Mouse (Mus musculus) limb, embryonic 14.5 days (tissue): ENCODE results near the gene Tars. TPM values are rescaled to one million over a fixed set of nuclear protein-coding genes. Genes with fewer than 3 reads are reported as not detected.

Experiments
- ATAC-seq: fragments of 200-750 bp; cut with Nextera tagmentation; 2 replicates; pipeline ENCODE4 v1.8.0; 2017; ENCODE audit warnings: low read depth, moderate number of reproducible peaks, moderate TSS enrichment; ENCODE audit not compliant: low FRiP score
- DNase-seq: peaks from one replicate; pipeline ENCODE4 v3.0.0-alpha.2; 2015; ENCODE audit warnings: low spot score
- H3K27ac ChIP-seq: fragments of 300-500 bp; sonication (generic); replicated peaks from 2 replicates; pipeline ENCODE4 v1.5.1; 2014; ENCODE audit warnings: low read depth, mild to moderate bottlenecking, low read length, moderate library complexity, mixed read lengths
- H3K27me3 ChIP-seq: fragments of 300-500 bp; sonication (generic); 2 replicates; pipeline ENCODE4 v1.6.1; 2014; ENCODE audit warnings: low read length, mixed read lengths; ENCODE audit not compliant: control insufficient read depth, insufficient read depth
- H3K36me3 ChIP-seq: fragments of 300-500 bp; sonication (generic); 2 replicates; pipeline ENCODE4 v1.6.1; 2014; ENCODE audit warnings: mild to moderate bottlenecking, low read length, moderate library complexity, mixed read lengths; ENCODE audit not compliant: control insufficient read depth, insufficient read depth
- H3K4me1 ChIP-seq: fragments of 300-500 bp; sonication (generic); 2 replicates; pipeline ENCODE4 v1.6.1; 2014; ENCODE audit warnings: antibody characterized with exemption, low read length, mixed read lengths; ENCODE audit not compliant: control insufficient read depth, insufficient read depth
- H3K4me2 ChIP-seq: fragments of 300-500 bp; sonication (generic); replicated peaks from 2 replicates; pipeline ENCODE4 v1.6.1; 2014; ENCODE audit warnings: low read depth, mild to moderate bottlenecking, low read length, moderate library complexity; ENCODE audit not compliant: severe bottlenecking
- H3K4me3 ChIP-seq: fragments of 300-500 bp; sonication (generic); replicated peaks from 2 replicates; pipeline ENCODE4 v1.5.1; 2014; ENCODE audit warnings: low read length
- H3K9ac ChIP-seq: fragments of 300-500 bp; sonication (generic); 2 replicates; pipeline ENCODE4 v1.6.1; 2014; ENCODE audit warnings: mild to moderate bottlenecking, low read depth, low read length, moderate library complexity; ENCODE audit not compliant: severe bottlenecking
- H3K9me3 ChIP-seq: fragments of 300-500 bp; sonication (generic); 2 replicates; pipeline ENCODE4 v1.6.1; 2016; ENCODE audit warnings: low read length; ENCODE audit not compliant: control insufficient read depth
- POLR2A ChIP-seq: fragments of 200-500 bp; IDR thresholded peaks from 2 replicates; pipeline ENCODE4 v1.8.0; 2012; ENCODE audit warnings: inconsistent platforms, mild to moderate bottlenecking, moderate library complexity, borderline replicate concordance; ENCODE audit not compliant: insufficient read depth, insufficient read length; ENCODE audit errors: extremely low read depth
- WGBS: fragments of 180-500 bp; shearing (Covaris S2); extraction: QIAGEN DNeasy Blood & Tissue Kit; methylation state at CpG from one replicate; pipeline ENCODE4 v1.1.7; 2014; 5-methylcytosine and 5-hydroxymethylcytosine counted together
- polyA plus RNA-seq, 2 experiments: library from polyadenylated mRNA; depleted of rRNA in 1 of 2; stranded (reverse) in 1 of 2; unstranded in 1 of 2; fragments of >200 nt; fragmentation: Nextera tagmentation in 1 of 2; extraction: Ambion mirVana in 1 of 2; gene quantifications; 2 replicates each; pipeline versions ENCODE4 v1.2.1 to v1.2.3; 2012 to 2014

Gene Tars
- polyA plus RNA-seq, 2 experiments: 60.0 to 67.0 TPM

- H3K27ac ChIP-seq: no peak overlapping the region
- H3K27me3 ChIP-seq: no peaks in the 10 kb centered on the region
- ATAC-seq (no peak), DNase-seq (no peak)
- H3K4me2 ChIP-seq: no peak overlapping the region
- no peak for TF ChIP-seq POLR2A
- H3K9me3 ChIP-seq: no peaks in the 10 kb centered on the region
- H3K36me3 ChIP-seq: no peaks in the 10 kb centered on the region
- WGBS: 79% methylated on average over 2 of the region's 2 CpGs
- H3K4me3 ChIP-seq: no peak overlapping the region
- H3K4me1 ChIP-seq: no peaks in the 10 kb centered on the region
- no peak overlapping the region for H3K9ac ChIP-seq
Observed at GRCm38 (mm10) chr15:11412542-11412941, 13.1 kb upstream of the Tars start.

GRCm38 (mm10) chr15:11411846-11412245 lies 12.4 kb upstream of the Tars start:
- no peaks in the 10 kb centered on the region for H3K36me3 ChIP-seq
- ATAC-seq (peak; percentile 68), DNase-seq (peak; percentile 52)
- WGBS: 44% methylated on average over 7 of the region's 7 CpGs
- no peak overlapping the region for H3K9ac ChIP-seq
- H3K27ac ChIP-seq: no peak overlapping the region
- H3K4me1 ChIP-seq: no peaks in the 10 kb centered on the region
- no peaks in the 10 kb centered on the region for H3K9me3 ChIP-seq
- H3K4me3 ChIP-seq: no peak overlapping the region
- no peak for TF ChIP-seq POLR2A
- H3K27me3 ChIP-seq: no peaks in the 10 kb centered on the region
- no peak overlapping the region for H3K4me2 ChIP-seq

GRCm38 (mm10) chr15:11408155-11408826 lies 8.8 kb upstream of the Tars start:
- no peak for TF ChIP-seq POLR2A
- DNase-seq (peak; percentile 88), ATAC-seq (no peak)
- Histone ChIP-seq H3K4me3 (no peak overlapping the region), H3K36me3 (no peaks in the 10 kb centered on the region), H3K4me2 (no peak overlapping the region), H3K9me3 (no peaks in the 10 kb centered on the region), H3K27me3 (no peaks in the 10 kb centered on the region), H3K27ac (no peak overlapping the region), H3K9ac (no peak overlapping the region), H3K4me1 (no peaks in the 10 kb centered on the region)
- 36% methylated on average over 7 of the region's 7 CpGs for WGBS

DNA sequence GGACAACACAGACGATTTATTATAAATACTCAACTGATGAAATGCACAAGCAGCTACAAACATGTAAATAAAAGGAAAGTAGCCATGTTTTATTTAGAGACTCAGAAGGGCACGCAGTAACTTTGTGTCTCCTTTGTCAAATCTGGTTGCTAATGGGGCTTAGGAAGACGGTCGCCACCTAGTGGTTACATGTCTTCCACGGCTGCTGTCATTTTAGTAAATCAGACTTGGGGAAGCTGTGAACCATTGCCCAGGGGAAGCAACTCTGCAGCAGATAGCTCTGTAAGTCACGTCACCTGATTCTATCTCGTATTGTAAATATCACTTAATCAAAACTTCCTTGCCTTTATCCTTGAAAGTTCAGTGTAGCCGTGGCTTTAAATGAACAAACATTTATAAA lies 7.9 kb upstream of the Tars start:
- Histone ChIP-seq H3K27ac (no peak overlapping the region), H3K4me2 (no peak overlapping the region), H3K4me1 (no peaks in the 10 kb centered on the region), H3K4me3 (no peak overlapping the region), H3K27me3 (no peaks in the 10 kb centered on the region), H3K36me3 (no peaks in the 10 kb centered on the region), H3K9ac (no peak overlapping the region), H3K9me3 (no peaks in the 10 kb centered on the region)
- WGBS: 13% methylated on average over 8 of the region's 8 CpGs
- ATAC-seq (no peak), DNase-seq (peak; percentile 87)
- TF ChIP-seq POLR2A: no peak

DNA sequence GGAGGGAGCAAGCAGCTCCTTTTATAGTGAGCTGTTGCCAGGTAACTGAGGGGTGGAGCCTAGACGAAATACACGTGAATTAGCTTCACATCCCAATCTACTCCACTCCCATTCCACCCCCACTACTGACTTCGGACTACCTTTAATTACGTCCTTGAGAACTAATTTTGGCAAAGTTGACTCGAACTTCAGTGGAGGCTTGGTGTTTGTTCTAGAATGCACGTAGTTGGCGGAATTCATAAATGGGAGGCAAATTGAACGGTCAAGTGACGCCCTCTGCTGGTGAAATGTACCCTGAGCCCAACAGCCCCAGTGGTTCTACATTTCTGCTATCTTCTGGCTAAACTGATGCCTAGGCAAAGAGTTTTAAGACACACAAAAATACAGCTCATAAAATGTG lies 7.3 kb upstream of the Tars start:
- Histone ChIP-seq H3K27me3 (no peaks in the 10 kb centered on the region), H3K4me1 (no peaks in the 10 kb centered on the region), H3K36me3 (no peaks in the 10 kb centered on the region), H3K9ac (no peak overlapping the region), H3K4me3 (no peak overlapping the region), H3K27ac (no peak overlapping the region), H3K4me2 (no peak overlapping the region), H3K9me3 (no peaks in the 10 kb centered on the region)
- WGBS: 29% methylated on average over 9 of the region's 9 CpGs
- DNase-seq (peak; percentile 28), ATAC-seq (no peak)
- no peak for TF ChIP-seq POLR2A
